Mouse (Mus musculus): ENCODE measurements at regions not wholly inside any gene's neighbourhood (a gene's known extent, or its start where the extent isn't known, plus 50 kb on each side); places are given as distances from the start of the nearest gene placed in this dataset.

GRCm38 (mm10) chr3:118500234-118500633, 61.7 kb upstream of the Dpyd start:
- no peak for DNase-seq

GRCm38 (mm10) chr3:118507582-118508237, 54.2 kb upstream of the Dpyd start:
- DNase-seq: no peak

GRCm38 (mm10) chr3:118510837-118511236, 51.1 kb upstream of the Dpyd start:
- no peak for DNase-seq

- no peak for DNase-seq
Observed at GRCm38 (mm10) chr3:118511969-118512368, 50.0 kb upstream of the Dpyd start.
